Mouse (Mus musculus) activated CD4-positive, CD25-positive, alpha-beta regulatory T cell, adult 9 weeks (primary cell): ENCODE results near the gene Apool. TPM values are rescaled to one million over a fixed set of nuclear protein-coding genes. Genes with fewer than 3 reads are reported as not detected.

Source experiments
- polyA plus RNA-seq: library from polyadenylated mRNA; unstranded; fragments of 100-300 nt; shearing (Covaris generic); gene quantifications from one replicate; pipeline ENCODE4 v1.2.1, GENCODE M21; 2017

Gene Apool
- 40.3 TPM for polyA plus RNA-seq

DNA sequence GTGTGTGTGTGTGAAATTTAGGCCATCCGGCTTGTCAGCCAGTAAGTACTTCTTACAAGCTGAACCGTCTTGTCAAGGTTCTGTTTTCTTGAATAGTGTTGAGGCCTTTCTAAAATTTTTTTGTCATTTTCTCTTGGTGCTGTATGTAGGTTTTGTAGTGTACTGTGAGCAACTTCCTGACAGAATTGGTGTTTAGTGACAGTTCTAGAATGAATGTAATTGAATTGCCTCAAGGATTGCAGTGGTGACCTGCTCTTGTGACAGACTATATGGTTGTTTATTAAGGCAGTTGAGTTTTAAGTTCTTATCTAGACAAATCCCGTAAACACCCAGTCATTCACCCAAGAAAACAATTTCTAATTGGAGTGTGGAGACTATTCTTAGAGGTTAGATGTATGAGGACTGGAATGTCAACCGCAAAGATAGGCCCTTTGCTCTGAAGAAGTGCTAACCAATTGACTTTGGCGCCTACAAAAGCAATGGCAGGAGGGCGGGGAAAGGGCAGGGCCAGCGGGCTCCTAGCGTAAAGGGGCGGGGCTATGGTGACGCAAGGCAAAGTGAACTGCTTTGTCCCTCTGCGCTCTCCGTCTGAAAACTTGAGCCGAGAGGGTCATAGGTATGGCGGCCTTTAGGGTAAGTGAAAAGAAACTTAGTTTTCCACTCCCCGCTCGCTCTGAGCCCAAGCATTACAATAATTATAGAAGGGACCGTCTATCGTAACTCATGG, at the start of gene Apool:
Apool (plus strand) TSS at position 531 of the 727 bp plus-strand sequence.

GRCm38 (mm10) chrX:112406679-112407078, 95.5 kb downstream of the Apool start, which contains the start of gene Satl1:
Gene Satl1 (minus strand): TSS chrX:112406779.

Other genes starting within 250 kb of the Apool start
- not detected for gene 4933403O08Rik, start 72.3 kb upstream of the Apool start, polyA plus RNA-seq
- not detected for gene Satl1, start 95.4 kb downstream of the Apool start, polyA plus RNA-seq
- gene 2010106E10Rik, start 183.9 kb downstream of the Apool start, polyA plus RNA-seq: not detected